Mouse (Mus musculus): ENCODE data around the gene Ecpas. TPM values are rescaled to one million over a fixed set of nuclear protein-coding genes. Genes with fewer than 3 reads are reported as not detected.
A peak's percentile ranks its signal among the peaks of the same experiment; 100 is the strongest.

Gene Ecpas
- polyA plus RNA-seq, 1 experiment from 2014 or later = 14.9 TPM

DNA sequence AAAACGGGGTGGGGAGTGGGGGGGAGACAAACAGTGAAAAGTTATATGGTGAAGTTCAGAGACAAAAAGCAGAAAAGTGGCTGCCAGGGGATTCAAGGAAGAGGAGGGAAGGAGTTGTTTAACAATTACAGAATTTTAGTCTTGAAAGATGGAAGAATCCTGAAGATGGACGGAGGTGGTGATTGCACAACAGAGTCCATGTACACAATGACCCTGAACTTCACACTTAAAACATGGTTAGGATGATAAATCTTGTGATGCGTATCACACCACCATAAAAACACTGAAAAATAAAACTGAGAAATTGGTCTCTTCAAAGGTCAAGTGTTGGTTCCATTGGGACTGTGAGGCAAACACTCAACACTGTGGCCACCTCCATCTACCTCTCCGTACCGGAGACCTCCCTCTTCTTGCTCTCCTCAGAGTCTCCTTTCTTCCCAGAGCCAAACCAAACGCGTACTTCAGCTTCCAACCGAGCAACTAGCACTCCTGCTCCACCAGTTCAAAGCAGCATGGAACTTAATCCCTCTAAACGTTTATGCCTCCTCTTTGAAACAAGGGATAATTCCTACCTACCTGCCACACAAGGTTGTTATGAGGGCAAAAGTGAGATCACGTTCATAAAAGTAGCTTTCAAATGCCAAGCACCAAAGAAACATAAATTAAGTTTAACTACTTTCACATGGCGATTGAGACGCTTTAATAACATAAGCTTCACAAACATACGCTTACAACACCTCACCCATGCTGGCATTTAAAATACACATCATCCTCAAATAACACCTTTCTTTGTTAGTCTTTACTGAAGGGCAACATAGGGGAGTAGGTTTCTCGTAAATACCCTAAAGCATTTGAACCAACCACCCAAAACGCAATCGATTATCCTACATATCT, 2.1 kb downstream of the Ecpas start:
- peak overlapping the region; percentile 91 for H3K27ac ChIP-seq
- ATAC-seq (ENCODE audit: low read depth) (no peak), DNase-seq (no peak)
- no peaks in the 10 kb centered on the region for H3K27me3 ChIP-seq
- no peaks in the 10 kb centered on the region for H3K9me3 ChIP-seq (replicated peaks)
- WGBS (ENCODE audit: insufficient replicate concordance) = 30% methylated on average over 16 of the region's 16 CpGs
- H3K4me2 ChIP-seq = peak overlapping the region; percentile 92
- peaks cover 48% of the 10 kb centered on the region for H3K4me1 ChIP-seq (replicated peaks)
- peak overlapping the region; percentile 96 for H3K9ac ChIP-seq
- H3K4me3 ChIP-seq (replicated peaks) = peak overlapping the region; percentile 98
- no peaks in the 10 kb centered on the region for H3K36me3 ChIP-seq

DNA sequence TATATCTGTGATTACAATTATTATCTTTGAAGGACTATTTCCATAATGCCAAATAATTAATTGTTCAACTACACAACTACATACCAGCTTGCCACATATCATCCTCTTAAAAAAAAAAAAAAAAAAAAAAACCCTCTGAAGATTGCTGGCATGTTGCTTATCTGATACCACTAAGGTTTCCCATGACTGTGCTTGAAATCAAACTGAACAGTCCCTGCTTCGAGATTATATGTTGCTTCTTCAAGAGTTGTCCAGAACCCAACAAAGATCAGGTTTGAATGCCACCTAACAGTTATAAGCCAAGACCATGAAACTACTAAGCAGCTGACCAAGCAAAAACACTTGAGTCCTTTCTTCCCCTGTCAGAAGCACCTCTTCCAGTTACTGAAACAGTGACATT, 5.1 kb downstream of the Ecpas start:
- Histone ChIP-seq H3K4me3 (replicated peaks) (no peak overlapping the region), H3K9me3 (replicated peaks) (no peaks in the 10 kb centered on the region), H3K36me3 (no peaks in the 10 kb centered on the region), H3K9ac (no peak overlapping the region), H3K4me1 (replicated peaks) (peaks cover 31% of the 10 kb centered on the region), H3K27me3 (no peaks in the 10 kb centered on the region), H3K27ac (no peak overlapping the region), H3K4me2 (no peak overlapping the region)
- no peak for DNase-seq
- WGBS (ENCODE audit: insufficient replicate concordance) = 29% methylated on average over 1 of the region's 1 CpGs
- ATAC-seq (ENCODE audit: low read depth) = no peak

DNA sequence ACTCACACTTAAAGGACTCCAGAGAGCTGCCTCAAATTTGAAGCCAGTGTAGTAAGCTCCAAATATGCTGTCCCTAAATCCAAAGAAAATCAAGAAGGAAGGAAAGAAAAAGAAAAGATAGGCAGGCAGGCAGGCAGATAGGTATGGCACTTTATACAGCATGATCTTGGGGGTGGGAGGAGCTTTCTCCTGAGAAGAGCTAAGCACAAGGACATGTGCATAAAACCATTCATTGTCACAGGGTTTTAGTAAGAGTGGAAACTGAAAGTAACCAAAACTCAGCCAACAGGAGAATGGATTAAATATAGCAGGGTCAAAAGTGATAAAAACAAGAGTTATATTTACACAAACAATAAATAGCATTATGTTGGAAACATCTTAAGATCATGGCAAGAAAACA, 14.2 kb downstream of the Ecpas start:
- H3K36me3 ChIP-seq = no peaks in the 10 kb centered on the region
- H3K4me1 ChIP-seq (replicated peaks) = peaks cover 35% of the 10 kb centered on the region
- no peak overlapping the region for H3K4me3 ChIP-seq (replicated peaks)
- no peaks in the 10 kb centered on the region for H3K27me3 ChIP-seq
- H3K9me3 ChIP-seq (replicated peaks) = no peaks in the 10 kb centered on the region
- no peak overlapping the region for H3K9ac ChIP-seq
- no peak overlapping the region for H3K4me2 ChIP-seq
- H3K27ac ChIP-seq = no peak overlapping the region
- DNase-seq (no peak), ATAC-seq (ENCODE audit: low read depth) (no peak)

DNA sequence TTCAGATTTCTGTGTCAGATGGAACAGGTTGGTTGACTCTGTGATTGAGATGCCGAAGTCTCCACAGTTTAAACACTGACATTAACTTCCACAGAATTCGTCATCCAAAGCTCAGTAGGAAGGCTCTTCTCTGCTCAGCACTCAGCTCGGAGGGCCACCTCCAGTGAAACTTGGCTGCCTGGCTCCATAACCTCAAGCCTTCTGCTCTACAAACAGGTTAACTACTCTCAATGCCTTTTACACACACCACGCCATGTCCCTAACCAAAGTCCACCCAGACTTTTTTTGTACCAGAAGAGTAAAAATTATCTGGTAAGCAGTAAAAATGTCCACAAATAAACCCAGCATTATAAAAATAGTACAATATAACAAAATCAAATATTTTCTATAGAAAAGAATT, 15.1 kb downstream of the Ecpas start:
- Histone ChIP-seq H3K4me3 (replicated peaks) (no peak overlapping the region), H3K4me1 (replicated peaks) (peaks cover 36% of the 10 kb centered on the region), H3K4me2 (no peak overlapping the region), H3K27ac (no peak overlapping the region), H3K9ac (no peak overlapping the region), H3K27me3 (no peaks in the 10 kb centered on the region), H3K9me3 (replicated peaks) (no peaks in the 10 kb centered on the region), H3K36me3 (no peaks in the 10 kb centered on the region)
- DNase-seq (no peak), ATAC-seq (ENCODE audit: low read depth) (no peak)
- 74% methylated on average over 4 of the region's 4 CpGs for WGBS (ENCODE audit: insufficient replicate concordance)

DNA sequence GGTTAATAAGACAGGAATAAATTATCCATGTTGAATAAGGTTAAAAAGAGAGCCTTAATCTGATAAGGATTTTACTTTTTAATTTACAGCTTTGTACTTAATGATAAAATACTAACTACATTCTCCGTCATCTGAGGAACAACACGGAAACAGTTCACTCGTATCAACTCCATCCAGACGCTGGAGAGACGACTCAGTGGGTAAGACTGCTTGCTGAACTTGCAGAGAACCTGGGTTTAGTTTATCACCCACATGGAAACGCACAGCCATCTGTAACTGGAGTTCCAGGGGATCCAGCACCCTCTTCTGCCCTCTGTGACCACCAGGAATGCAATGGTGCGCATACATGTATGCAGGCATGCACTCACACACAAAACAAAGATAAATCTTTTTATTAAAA, 18.1 kb downstream of the Ecpas start:
- Histone ChIP-seq H3K4me1 (replicated peaks) (peaks cover 58% of the 10 kb centered on the region), H3K4me3 (replicated peaks) (no peak overlapping the region), H3K27me3 (no peaks in the 10 kb centered on the region), H3K9ac (no peak overlapping the region), H3K4me2 (no peak overlapping the region), H3K36me3 (no peaks in the 10 kb centered on the region), H3K9me3 (replicated peaks) (no peaks in the 10 kb centered on the region), H3K27ac (no peak overlapping the region)
- ATAC-seq (ENCODE audit: low read depth) = 0 out of 2 replicates have a peak, but pooled peaks have one; percentile 38
- DNase-seq = peak; percentile 28
- WGBS (ENCODE audit: insufficient replicate concordance) = 49% methylated on average over 7 of the region's 7 CpGs

DNA sequence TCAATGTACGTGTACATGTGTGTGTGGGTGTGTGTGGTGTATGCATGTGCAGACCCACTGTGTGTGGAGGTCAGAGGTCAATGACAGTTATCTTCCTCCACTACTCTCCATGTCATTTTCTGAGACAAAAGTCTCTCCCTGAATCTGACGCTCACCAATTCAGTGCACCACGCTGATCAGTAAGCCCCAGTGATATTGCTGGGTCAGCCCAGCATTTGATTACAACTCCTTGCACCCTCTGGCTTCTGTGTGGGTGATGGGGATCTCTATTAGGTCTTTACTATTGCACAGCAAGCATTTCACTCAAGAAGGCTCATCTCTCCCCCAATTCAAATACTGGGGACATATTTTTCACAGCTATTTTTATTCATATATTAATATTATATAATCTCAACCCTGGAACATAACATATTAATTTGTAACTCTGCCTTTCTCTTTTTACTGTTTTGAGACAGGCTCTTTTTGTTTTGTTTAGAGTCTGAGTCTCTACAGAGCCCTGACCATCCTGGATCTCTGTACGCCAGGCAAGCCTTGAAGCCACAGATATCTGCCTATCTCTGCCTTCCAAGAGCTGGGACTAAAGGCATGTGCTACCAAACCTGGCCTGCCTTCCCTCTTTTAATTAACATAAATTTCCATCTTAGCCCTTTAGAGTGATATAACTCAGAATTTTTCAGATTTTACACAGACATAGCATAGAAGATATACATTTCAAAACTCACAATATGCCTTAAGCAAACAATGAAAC, 22.3 kb downstream of the Ecpas start:
- DNase-seq (peak; percentile 45), ATAC-seq (ENCODE audit: low read depth) (peak; percentile 90)
- Histone ChIP-seq H3K9ac (no peak overlapping the region), H3K27ac (peak overlapping the region; percentile 79), H3K4me1 (replicated peaks) (peaks cover 74% of the 10 kb centered on the region), H3K4me2 (peak overlapping the region; percentile 40), H3K36me3 (no peaks in the 10 kb centered on the region), H3K4me3 (replicated peaks) (no peak overlapping the region), H3K9me3 (replicated peaks) (no peaks in the 10 kb centered on the region), H3K27me3 (no peaks in the 10 kb centered on the region)
- 32% methylated on average over 4 of the region's 4 CpGs for WGBS (ENCODE audit: insufficient replicate concordance)

DNA sequence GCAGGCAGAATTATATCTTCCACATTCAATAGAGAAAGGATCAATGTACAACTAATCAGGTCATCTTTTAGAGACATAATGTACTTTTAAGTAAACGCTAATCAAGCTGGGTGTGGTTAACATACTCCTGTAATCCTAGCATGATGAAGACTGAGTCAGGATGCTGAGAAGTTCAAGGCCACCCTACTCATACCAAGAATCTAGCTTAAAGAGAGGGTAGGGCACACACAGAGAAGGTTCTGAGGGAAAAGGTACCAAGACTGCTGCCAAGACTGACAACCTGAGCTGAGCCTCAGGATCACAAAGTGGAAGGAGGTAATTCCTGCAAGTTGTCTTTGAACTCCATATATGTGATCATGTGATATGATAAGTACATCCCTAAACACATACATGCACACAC, 24.0 kb downstream of the Ecpas start:
- WGBS (ENCODE audit: insufficient replicate concordance) = 57% methylated on average over 1 of the region's 1 CpGs
- Histone ChIP-seq H3K27ac (0 out of 2 replicates have a peak overlapping the region, but pooled peaks have one; percentile 8), H3K4me1 (replicated peaks) (peaks cover 61% of the 10 kb centered on the region), H3K9me3 (replicated peaks) (no peaks in the 10 kb centered on the region), H3K27me3 (no peaks in the 10 kb centered on the region), H3K4me3 (replicated peaks) (no peak overlapping the region), H3K4me2 (no peak overlapping the region), H3K36me3 (0 out of 2 replicates have a peak, but pooled peaks cover 4% of the 10 kb centered on the region), H3K9ac (no peak overlapping the region)
- DNase-seq (no peak), ATAC-seq (ENCODE audit: low read depth) (no peak)

DNA sequence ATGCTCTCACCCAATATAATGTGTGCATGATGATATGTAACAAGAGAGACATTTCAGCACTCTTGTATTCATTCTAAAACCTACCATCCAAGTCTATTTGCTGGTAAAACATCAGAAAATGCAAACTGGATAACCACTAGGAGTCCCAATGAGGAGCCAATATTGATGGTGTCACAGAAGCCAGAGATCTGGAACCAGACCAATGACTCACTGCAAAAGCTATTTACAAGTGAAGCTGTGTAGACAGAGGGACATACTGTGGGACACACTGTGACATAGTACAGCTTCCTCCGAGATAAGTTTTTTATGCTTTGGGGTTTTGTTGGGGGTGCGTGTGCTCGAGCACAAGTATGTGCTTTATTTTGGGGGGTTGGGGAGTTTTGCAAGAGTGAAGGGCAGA, 24.9 kb downstream of the Ecpas start:
- Histone ChIP-seq H3K4me3 (replicated peaks) (no peak overlapping the region), H3K9ac (no peak overlapping the region), H3K4me2 (no peak overlapping the region), H3K36me3 (peaks cover 7% of the 10 kb centered on the region; the same call in 1 of the 2 replicates), H3K4me1 (replicated peaks) (peaks cover 54% of the 10 kb centered on the region), H3K27ac (no peak overlapping the region), H3K27me3 (no peaks in the 10 kb centered on the region), H3K9me3 (replicated peaks) (no peaks in the 10 kb centered on the region)
- DNase-seq (no peak), ATAC-seq (ENCODE audit: low read depth) (no peak)
- 37% methylated on average over 3 of the region's 3 CpGs for WGBS (ENCODE audit: insufficient replicate concordance)

DNA sequence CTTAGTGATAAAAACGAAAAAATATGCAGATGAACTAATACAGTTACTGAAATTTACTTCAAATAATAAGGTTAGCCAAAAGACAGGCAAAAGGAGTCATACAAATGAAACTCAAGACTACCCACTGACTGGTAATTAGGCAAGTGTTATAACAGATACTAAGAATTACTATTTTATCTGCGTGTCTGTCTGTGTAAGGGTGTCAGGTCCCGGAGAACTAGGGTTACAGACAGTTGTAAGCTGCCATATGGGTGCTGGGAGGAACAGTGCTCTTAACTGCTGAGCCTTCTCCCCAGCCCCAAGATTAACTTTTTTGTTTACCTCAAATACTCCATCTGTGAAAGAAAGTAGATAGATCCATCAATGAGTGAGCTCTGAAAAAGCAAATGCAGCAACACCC, 25.8 kb downstream of the Ecpas start:
- Histone ChIP-seq H3K4me3 (replicated peaks) (no peak overlapping the region), H3K27ac (no peak overlapping the region), H3K9ac (no peak overlapping the region), H3K27me3 (no peaks in the 10 kb centered on the region), H3K9me3 (replicated peaks) (no peaks in the 10 kb centered on the region), H3K36me3 (peaks cover 8% of the 10 kb centered on the region; the same call in 1 of the 2 replicates), H3K4me1 (replicated peaks) (peaks cover 48% of the 10 kb centered on the region), H3K4me2 (no peak overlapping the region)
- WGBS (ENCODE audit: insufficient replicate concordance) = 27% methylated on average over 3 of the region's 3 CpGs
- ATAC-seq (ENCODE audit: low read depth) (peak; percentile 55; the same call in 1 of the 2 replicates), DNase-seq (no peak)

DNA sequence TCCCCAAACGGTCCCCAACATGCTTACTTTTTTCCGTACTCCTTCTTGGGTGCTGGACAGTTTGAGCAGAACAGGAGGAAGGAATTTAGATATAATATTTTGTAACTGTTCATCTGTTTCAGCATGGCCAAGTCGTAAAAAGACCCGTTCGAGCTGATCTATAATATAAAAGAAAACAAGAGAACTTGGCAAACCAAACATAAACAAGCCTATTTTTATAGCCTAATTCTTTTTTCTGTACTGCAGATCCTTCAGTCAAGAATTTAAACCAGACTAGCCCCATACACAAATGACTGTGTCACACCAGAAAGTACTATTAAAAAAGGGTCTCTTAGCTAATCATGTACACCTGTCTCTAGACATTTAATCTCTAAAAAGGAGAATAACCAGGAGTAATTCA, 27.2 kb downstream of the Ecpas start:
- peaks cover 10% of the 10 kb centered on the region; the same call in 1 of the 2 replicates for H3K36me3 ChIP-seq
- H3K9me3 ChIP-seq (replicated peaks) = no peaks in the 10 kb centered on the region
- no peak overlapping the region for H3K27ac ChIP-seq
- no peak overlapping the region for H3K4me2 ChIP-seq
- no peak for DNase-seq
- WGBS (ENCODE audit: insufficient replicate concordance) = 84% methylated on average over 5 of the region's 5 CpGs
- H3K4me3 ChIP-seq (replicated peaks) = no peak overlapping the region
- ATAC-seq (ENCODE audit: low read depth) = no peak
- no peaks in the 10 kb centered on the region for H3K27me3 ChIP-seq
- H3K4me1 ChIP-seq (replicated peaks) = peaks cover 36% of the 10 kb centered on the region
- H3K9ac ChIP-seq = no peak overlapping the region

DNA sequence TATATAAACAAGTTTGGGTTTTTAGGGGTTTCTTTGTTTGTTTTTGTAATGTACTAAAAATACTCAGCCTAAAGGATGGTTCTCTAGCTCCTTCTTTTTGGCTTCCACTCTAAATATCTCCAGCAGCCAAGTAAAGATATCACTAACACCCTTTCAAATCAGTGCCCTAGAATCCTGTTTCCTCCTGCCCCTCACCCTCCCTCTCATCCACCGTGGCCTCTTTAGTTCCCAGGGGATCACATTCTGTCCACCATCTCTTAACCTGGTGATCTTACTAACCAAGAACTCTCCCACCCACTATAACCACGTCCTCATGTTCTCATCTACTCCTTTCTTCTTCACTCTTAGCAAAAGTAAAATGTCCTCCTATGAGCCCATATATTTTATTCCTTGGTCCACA, 28.7 kb downstream of the Ecpas start:
- Histone ChIP-seq H3K9ac (no peak overlapping the region), H3K4me1 (replicated peaks) (peaks cover 24% of the 10 kb centered on the region), H3K27me3 (no peaks in the 10 kb centered on the region), H3K36me3 (peaks cover 10% of the 10 kb centered on the region; the same call in 1 of the 2 replicates), H3K9me3 (replicated peaks) (no peaks in the 10 kb centered on the region), H3K4me3 (replicated peaks) (no peak overlapping the region), H3K4me2 (no peak overlapping the region), H3K27ac (no peak overlapping the region)
- ATAC-seq (ENCODE audit: low read depth) (no peak), DNase-seq (no peak)
- 73% methylated on average over 2 of the region's 2 CpGs for WGBS (ENCODE audit: insufficient replicate concordance)

Measured in liver, embryonic 13.5 days (tissue).